ENCODE assay signal across 24 mouse cellular contexts in the genomic region with DNA sequence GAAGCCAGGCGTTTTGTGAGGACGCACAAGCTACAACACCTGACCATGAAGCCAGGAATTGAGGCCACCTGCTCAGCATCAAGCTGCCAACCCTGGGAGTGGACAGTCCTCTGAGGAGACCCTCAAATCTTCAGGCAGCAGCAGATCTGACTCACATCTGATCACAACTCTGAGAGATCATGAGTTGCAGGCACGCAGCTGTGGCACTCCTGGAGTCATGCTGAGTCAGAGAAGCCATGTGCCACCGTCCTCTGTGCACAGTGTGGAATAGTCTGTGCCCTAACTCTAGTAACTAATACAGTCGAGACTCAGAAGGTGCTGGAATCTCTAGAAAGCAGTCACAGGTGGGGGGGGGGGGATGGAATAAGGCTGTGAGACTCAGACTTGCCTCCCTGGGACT. TPM values are rescaled to one million over a fixed set of nuclear protein-coding genes. Genes with fewer than 3 reads are reported as not detected.
DNase-seq lines count a peak whose midpoint lies in the region; ATAC-seq lines count a peak whose summit lies in the region.
"Had no signal": no experiment of that assay in that cellular context is flagged by ENCODE, and none has a peak within 500 bp of the region (broad histone marks: within the 10 kb centered on the region; RNA-seq: fewer than 3 reads in every experiment).

No protein-coding gene starts in this region.

- no peak overlapping the region for H3K4me2 ChIP-seq in hindbrain, embryonic 16.5 days (ENCODE audit: low read length)
- H3K4me2 ChIP-seq: embryonic facial prominence, embryonic 13.5 days; forebrain, embryonic 12.5 days; hindbrain, embryonic 13.5 days; intestine, embryonic 15.5 days had no signal

- H3K27me3 ChIP-seq in hindbrain, embryonic 10.5 days (ENCODE audit: insufficient read depth, poor library complexity, severe bottlenecking): peaks cover 7% of the 10 kb centered on the region; the same call in 1 of the 2 replicates
- no peaks in the 10 kb centered on the region for H3K27me3 ChIP-seq in hindbrain, embryonic 16.5 days (replicated peaks; ENCODE audit: control insufficient read depth, insufficient read depth, low read length)
- H3K27me3 ChIP-seq in limb, embryonic 10.5 days (ENCODE audit: low read depth, poor library complexity, severe bottlenecking): peaks cover 5% of the 10 kb centered on the region; the same call in 1 of the 2 replicates
- H3K27me3 ChIP-seq: embryonic facial prominence, embryonic 13.5 days; intestine, embryonic 15.5 days; Patski had no signal

- no peaks in the 10 kb centered on the region for H3K9me3 ChIP-seq in hindbrain, embryonic 10.5 days
- H3K9me3 ChIP-seq in hindbrain, embryonic 16.5 days (ENCODE audit: control insufficient read depth, low read length): no peaks in the 10 kb centered on the region
- H3K9me3 ChIP-seq in limb, embryonic 10.5 days (replicated peaks): no peaks in the 10 kb centered on the region
- H3K9me3 ChIP-seq: embryonic facial prominence, embryonic 13.5 days; forebrain, embryonic 12.5 days; G1E; heart, embryonic 10.5 days; hindbrain, embryonic 13.5 days; intestine, embryonic 15.5 days had no signal

- no peak overlapping the region for H3K4me3 ChIP-seq in hindbrain, embryonic 10.5 days
- no peak overlapping the region for H3K4me3 ChIP-seq in hindbrain, embryonic 16.5 days (ENCODE audit: low read length)
- H3K4me3 ChIP-seq in limb, embryonic 10.5 days: no peak overlapping the region
- H3K4me3 ChIP-seq: embryonic facial prominence, embryonic 13.5 days; forebrain, embryonic 12.5 days; heart, embryonic 10.5 days; hindbrain, embryonic 13.5 days; intestine, embryonic 15.5 days had no signal

- 0 out of 2 replicates have a peak overlapping the region, but pooled peaks have one; percentile 37 for H3K27ac ChIP-seq in hindbrain, embryonic 10.5 days
- H3K27ac ChIP-seq in hindbrain, embryonic 16.5 days (ENCODE audit: low read depth, low read length): no peak overlapping the region
- H3K27ac ChIP-seq in limb, embryonic 10.5 days: 0 out of 2 replicates have a peak overlapping the region, but pooled peaks have one; percentile 0
- H3K27ac ChIP-seq: embryonic facial prominence, embryonic 13.5 days; forebrain, embryonic 12.5 days; heart, embryonic 10.5 days; hindbrain, embryonic 13.5 days; intestine, embryonic 15.5 days had no signal

- peaks cover 37% of the 10 kb centered on the region for H3K4me1 ChIP-seq in hindbrain, embryonic 10.5 days (replicated peaks)
- H3K4me1 ChIP-seq in hindbrain, embryonic 16.5 days (ENCODE audit: control insufficient read depth, insufficient read depth, low read depth, low read length): peaks cover 5% of the 10 kb centered on the region
- peaks cover 31% of the 10 kb centered on the region for H3K4me1 ChIP-seq in limb, embryonic 10.5 days

- H3K36me3 ChIP-seq in hindbrain, embryonic 10.5 days: no peaks in the 10 kb centered on the region
- H3K36me3 ChIP-seq in hindbrain, embryonic 16.5 days (ENCODE audit: control insufficient read depth, insufficient read depth, low read length): no peaks in the 10 kb centered on the region
- H3K36me3 ChIP-seq in limb, embryonic 10.5 days: no peaks in the 10 kb centered on the region
- H3K36me3 ChIP-seq: embryonic facial prominence, embryonic 13.5 days; forebrain, embryonic 12.5 days; G1E; heart, embryonic 10.5 days; hindbrain, embryonic 13.5 days; intestine, embryonic 15.5 days had no signal

- WGBS in hindbrain, embryonic 10.5 days: 67% methylated on average over 5 of the region's 5 CpGs
- WGBS in hindbrain, embryonic 16.5 days: 60% methylated on average over 5 of the region's 5 CpGs
- WGBS in limb, embryonic 10.5 days: 61% methylated on average over 5 of the region's 5 CpGs

- DNase-seq in hindbrain, embryonic 10.5 days (ENCODE audit: low spot score): no peak
- DNase-seq in MN1 (ENCODE audit: low spot score): peak; percentile 69
- DNase-seq in limb, embryonic 10.5 days (ENCODE audit: low spot score): no peak
- DNase-seq in embryo, embryonic 10 days (ENCODE audit: low spot score): no peak
- DNase-seq in ovary, postnatal 36 days (ENCODE audit: low spot score): no peak
- no peak for DNase-seq in cerebellum, adult 8-10 months
- DNase-seq: adrenal gland, postnatal 25 days; cerebellum, adult 11 months; cerebellum, adult 9-10 months; gastrocnemius, postnatal 10 days; heart, adult 18-20 months; heart, postnatal 10 days; heart, postnatal 4 days had no signal

- ATAC-seq in hindbrain, embryonic 16.5 days: no peak
- ATAC-seq: activated CD4-positive, CD25-positive, alpha-beta regulatory T cell, adult 4 months; CD4-positive, CD25-positive, alpha-beta regulatory T cell, adult 4 months; forebrain, embryonic 16.5 days; intestine, embryonic 15.5 days; Patski had no signal

- H3K9ac ChIP-seq in hindbrain, embryonic 16.5 days (ENCODE audit: low read depth, low read length): no peak overlapping the region
- H3K9ac ChIP-seq: forebrain, embryonic 12.5 days; hindbrain, embryonic 13.5 days; intestine, embryonic 15.5 days had no signal

RNA-seq across cellular contexts. Expression of a gene that starts 32.6 kb away (rescaled TPM):
- 1.2 and 2.1 TPM in 2 replicates for polyA plus RNA-seq in hindbrain, embryonic 10.5 days (2016; fragmentation: Nextera tagmentation; extraction: Ambion mirVana)
- 0.32 and 0.36 TPM in 2 replicates for polyA plus RNA-seq in hindbrain, embryonic 16.5 days (2015; fragmentation: Nextera tagmentation; extraction: Ambion mirVana)
- 0.68 and 1.1 TPM in 2 replicates for polyA plus RNA-seq in limb, embryonic 10.5 days (2016; fragmentation: Nextera tagmentation; extraction: Ambion mirVana)
- polyA plus RNA-seq: activated CD4-positive, CD25-positive, alpha-beta regulatory T cell, adult 4 months; CD4-positive, CD25-positive, alpha-beta regulatory T cell, adult 4 months; G1E had no signal

RNA-seq across cellular contexts. Expression of a gene that starts 51.0 kb away (rescaled TPM):
- 1.1 and 1.3 TPM in 2 replicates for polyA plus RNA-seq in hindbrain, embryonic 10.5 days (2016; fragmentation: Nextera tagmentation; extraction: Ambion mirVana)
- polyA plus RNA-seq in hindbrain, embryonic 16.5 days (2015; fragmentation: Nextera tagmentation; extraction: Ambion mirVana): 5.8 and 12.1 TPM in 2 replicates
- polyA plus RNA-seq in limb, embryonic 10.5 days (2016; fragmentation: Nextera tagmentation; extraction: Ambion mirVana): 0.46 and 0.65 TPM in 2 replicates
- polyA plus RNA-seq: activated CD4-positive, CD25-positive, alpha-beta regulatory T cell, adult 4 months; CD4-positive, CD25-positive, alpha-beta regulatory T cell, adult 4 months; G1E had no signal
